Mouse (Mus musculus): ENCODE measurements around the gene Cldn5. TPM values are rescaled to one million over a fixed set of nuclear protein-coding genes. Genes with fewer than 3 reads are reported as not detected.

The Cldn5 gene
- 10 to 100 TPM; 31.4 to 38.9 TPM for total RNA-seq (2021)
- long read RNA-seq, experiment 1, transcript Cldn5-201 (1 exons, 1,416 nt): major isoform, 206 of 207 reads
- long read RNA-seq, experiment 1, partial matches to known transcripts: 0 of 207 reads
- long read RNA-seq, experiment 1, other reads (novel, unspliced or antisense): 1 of 207 reads
- long read RNA-seq, experiment 2, transcript Cldn5-201 (1 exons, 1,416 nt): major isoform, 189 of 189 reads
- long read RNA-seq, experiment 2, partial matches to known transcripts: 0 of 189 reads
- long read RNA-seq, experiment 2, other reads (novel, unspliced or antisense): 0 of 189 reads

- peak; percentile 58 for DNase-seq
- intact Hi-C loops (cut with DNase I; ENCODE audit: low total_unique reads): no loop called here
Observed at GRCm38 (mm10) chr16:18776556-18777100, at the start of gene Cldn5. Cldn5 (plus strand) TSS chr16:18776847.

- DNase-seq: no peak
- intact Hi-C loops (cut with DNase I; ENCODE audit: low total_unique reads): no loop called here
Observed at GRCm38 (mm10) chr16:18727536-18728499, 48.8 kb upstream of the Cldn5 start.

- intact Hi-C loops (cut with DNase I; ENCODE audit: low total_unique reads): no loop called here
- DNase-seq: no peak
Observed at GRCm38 (mm10) chr16:18729185-18729584, 47.5 kb upstream of the Cldn5 start.

DNA sequence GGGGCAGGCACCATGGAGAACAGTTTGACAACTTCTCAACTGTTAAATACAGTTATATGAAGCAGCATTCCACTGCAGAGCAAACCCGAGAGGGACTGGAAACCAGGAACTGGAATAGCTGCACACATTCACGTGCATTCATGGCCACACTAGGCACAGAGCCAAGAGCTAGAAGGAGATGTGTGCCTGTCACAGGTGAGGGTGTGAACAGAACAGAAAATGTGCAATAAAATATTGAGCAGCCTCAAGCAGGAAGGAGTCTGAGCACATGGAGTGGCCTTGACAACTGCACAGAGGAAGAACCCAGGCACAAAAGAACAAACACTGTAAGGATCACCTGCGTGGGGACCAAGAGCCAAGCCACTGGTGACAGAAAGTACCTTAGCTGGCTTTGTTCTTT is 46.0 kb upstream of the Cldn5 start:
- intact Hi-C loops (cut with DNase I; ENCODE audit: low total_unique reads): no loop called here

DNA sequence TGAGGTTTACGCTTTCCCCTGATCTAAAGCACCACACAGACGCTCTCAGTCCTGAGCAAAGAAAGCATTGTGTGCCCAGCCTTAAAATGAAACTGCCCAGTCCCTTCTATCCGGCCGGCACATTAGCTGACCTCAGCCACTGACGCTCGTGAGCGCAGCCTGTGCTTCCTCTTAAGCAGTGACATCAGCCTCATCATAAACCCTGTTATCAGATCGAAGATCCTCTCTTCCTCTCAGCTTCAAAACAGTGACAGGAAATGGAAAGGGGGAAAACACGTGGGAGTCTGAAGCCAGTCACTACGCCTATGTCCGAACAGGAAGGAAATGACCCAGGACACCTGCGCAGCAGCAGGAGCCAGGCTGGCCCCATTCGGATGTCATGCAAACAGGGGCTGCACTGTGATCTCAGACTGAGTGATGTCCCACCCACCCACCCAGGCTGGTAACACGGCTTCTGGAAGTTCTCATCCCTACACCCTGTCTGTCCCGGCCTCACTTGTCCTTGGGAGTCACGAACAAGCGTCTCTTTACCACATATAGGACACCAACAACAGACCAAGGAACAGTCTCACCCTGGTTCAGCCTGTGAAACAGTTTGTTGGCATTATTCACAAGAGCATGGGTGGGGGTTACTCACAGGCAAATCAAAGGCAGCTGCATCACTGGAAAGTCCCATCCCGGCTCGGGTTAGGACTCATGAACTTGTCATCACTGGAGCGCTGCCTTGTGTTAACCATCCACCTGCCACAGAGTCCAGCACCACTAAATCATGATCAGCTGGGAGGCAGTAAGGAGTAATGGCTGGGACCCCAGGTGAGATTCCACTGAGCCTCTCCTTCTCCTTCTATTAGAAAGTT is 43.3 kb upstream of the Cldn5 start:
- intact Hi-C loops (cut with DNase I; ENCODE audit: low total_unique reads): no loop called here
- DNase-seq: peak; percentile 17

More for the DNA sequence above, 46.0 kb upstream of the Cldn5 start:
- DNase-seq: no peak

GRCm38 (mm10) chr16:18738303-18738702 is 38.3 kb upstream of the Cldn5 start:
- intact Hi-C loops (cut with DNase I; ENCODE audit: low total_unique reads): no loop called here
- DNase-seq: no peak

DNA sequence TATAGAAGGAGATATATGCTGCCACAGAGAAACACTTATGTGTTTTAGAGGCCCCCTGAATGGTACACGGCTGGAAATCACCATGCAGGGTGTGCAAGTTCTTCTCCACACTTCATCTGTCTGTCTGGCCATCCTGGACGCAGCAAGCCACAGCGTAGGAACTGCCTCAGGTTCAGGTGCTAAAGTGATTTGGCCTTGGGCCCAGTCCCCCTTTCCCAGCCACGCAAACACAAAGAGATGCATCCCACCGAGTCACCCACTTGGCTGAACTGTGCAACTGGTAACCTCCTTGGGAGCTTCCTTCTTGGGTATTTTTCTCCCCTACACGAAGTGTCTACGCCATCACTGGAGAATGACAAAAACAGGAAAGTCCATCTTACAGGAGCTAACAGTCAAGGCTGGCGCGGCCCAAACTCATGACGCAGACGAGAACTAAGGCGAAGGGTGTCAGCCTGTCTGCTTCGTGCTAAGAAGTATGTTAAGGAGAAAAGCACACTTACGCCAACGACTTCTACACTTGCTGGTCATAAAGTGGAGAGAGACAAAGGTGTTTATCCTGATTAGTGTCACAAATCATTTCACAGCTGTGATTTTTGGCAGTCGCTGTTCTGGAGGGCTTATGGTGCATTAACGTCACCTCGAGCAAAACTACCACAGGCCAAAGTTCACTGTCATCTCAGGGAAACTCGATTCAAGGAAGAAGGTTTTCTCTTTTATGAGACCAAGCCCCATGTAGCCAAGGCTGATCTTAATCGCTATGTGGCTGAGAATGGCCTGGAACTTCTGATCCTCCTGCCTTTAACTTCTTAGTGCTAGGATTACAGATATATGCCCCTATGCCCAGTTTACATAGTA is 30.2 kb upstream of the Cldn5 start:
- DNase-seq: peak; percentile 17
- intact Hi-C loops (cut with DNase I; ENCODE audit: low total_unique reads): no loop called here

DNA sequence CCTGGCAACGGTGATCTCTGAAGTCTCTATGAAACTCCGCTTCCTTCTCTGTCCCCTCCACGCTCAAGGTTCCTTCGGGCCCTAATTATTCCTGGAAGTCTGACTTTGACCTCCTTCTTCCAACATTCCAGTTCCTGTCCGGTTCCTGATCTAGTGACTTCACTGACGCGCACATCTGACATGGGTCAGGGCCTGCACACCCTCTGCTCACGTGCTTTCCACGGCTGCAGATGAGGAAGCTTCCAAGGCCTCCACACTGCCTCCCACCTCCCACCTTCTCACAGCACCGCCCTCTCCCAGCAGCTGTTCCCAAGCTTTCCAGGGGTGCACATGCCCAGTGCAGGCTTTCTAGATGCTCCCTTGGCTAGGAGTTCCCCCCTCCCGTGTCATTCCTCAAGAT is 25.5 kb upstream of the Cldn5 start:
- intact Hi-C loops (cut with DNase I; ENCODE audit: low total_unique reads): no loop called here
- no peak for DNase-seq

DNA sequence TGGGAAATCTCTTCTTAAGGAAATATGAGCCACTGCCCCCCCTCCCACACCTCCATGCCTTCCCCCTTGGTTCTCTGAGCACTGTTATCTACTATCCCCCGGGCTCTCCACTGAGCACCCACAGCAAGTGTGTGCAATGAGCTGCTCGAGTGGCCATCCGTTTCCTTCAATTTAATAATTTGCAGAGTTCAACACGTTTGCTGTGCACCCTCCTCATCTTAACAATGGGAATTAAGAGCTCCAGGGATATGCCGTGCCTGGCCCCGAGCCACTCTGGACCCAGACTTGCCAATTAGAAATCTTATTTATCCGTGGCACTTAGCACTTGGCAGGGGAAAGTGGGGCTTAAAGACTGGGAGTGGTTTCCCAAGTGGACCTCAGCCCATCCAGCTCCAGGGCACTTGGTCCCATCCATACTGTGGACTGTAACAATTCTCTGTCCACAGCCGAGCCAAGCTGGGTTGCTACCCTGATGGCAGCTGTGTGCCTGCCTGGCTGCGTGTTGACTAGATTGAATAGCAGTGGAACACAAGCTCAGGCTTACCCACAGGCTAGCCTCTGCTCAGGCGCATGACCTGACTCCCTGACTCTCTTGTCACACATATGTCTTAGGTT is 24.7 kb upstream of the Cldn5 start:
- no peak for DNase-seq
- intact Hi-C loops (cut with DNase I; ENCODE audit: low total_unique reads): no loop called here

DNA sequence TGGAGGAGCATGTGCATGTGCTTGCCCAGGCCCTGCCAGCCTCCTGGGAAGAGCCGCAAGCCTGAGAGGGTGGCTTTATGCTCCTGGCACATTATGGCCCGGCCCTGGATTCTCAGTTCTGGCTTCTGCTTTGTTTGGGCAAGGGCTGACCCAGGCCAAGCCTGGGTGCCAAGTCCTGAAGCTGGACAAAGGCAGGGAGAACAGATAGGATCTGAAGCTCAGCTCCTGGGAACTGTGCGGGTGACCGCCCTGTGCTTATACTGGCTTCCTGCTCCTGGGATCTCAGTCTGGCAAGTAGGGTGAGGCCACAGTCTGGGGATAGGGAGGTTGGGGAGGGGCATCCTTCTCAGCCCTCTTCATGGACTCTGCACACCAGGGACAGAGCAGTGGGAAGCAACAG is 14.9 kb upstream of the Cldn5 start:
- intact Hi-C loops (cut with DNase I; ENCODE audit: low total_unique reads): no loop called here

DNA sequence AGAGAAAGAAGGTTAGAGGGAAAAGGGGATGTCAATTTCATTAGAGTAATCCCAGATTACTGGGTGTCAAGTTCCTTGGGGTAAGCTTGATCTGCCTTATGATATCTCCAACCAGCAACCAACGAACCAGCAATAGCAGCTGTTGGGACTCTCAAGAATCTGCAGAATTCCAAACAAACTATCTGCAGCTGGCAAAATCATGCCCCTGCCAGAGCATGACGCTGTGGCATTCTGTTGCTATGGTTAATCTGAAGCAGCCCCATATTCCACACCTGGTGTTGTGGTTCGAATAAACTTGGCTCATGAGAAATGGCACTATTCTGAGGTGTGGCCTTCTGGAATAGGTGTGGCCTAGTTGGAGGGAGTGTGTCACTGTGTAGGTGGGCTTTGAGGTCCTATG is 13.7 kb upstream of the Cldn5 start:
- intact Hi-C loops (cut with DNase I; ENCODE audit: low total_unique reads): no loop called here
- DNase-seq: no peak

More for the DNA sequence above, 14.9 kb upstream of the Cldn5 start:
- DNase-seq: no peak

DNA sequence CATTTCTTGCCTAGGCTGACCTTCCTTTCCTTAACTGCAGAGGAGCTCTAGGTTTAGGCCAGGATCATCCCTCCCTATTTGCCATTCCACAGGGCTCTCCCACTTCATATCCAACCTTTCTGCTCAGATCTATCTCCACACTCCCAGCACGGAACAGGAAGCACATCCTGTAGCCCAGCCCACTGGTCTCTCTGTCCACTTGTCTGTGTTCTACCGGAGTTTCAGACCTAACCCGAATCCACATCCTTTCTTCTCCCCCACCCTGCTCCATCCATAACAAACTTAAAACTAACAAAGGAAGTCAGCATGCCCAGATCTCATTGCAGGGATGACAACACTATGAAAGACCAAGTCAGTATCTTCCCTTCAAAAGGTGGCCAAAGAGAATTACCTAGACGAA is 10.3 kb upstream of the Cldn5 start:
- intact Hi-C loops (cut with DNase I; ENCODE audit: low total_unique reads): no loop called here
- DNase-seq: no peak

DNA sequence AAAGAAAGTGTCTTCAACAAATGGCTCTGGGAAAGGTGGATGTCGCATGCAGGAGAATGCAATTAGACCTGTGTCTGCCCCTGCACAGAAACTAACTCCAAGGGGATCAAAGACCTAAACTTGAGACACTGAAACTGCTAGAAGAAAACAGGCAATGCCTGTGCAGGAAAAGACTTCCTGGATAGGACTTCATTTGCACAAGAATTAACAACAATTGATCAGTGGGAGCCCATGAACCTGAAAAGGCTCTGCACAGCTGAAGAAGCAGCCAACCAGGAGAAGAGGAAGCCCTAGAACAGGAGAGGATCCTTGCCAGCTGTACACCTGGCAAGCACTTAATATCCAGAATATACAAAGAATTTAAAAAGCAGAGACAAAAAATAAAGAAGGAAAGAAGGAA is 7.1 kb upstream of the Cldn5 start:
- DNase-seq: no peak
- intact Hi-C loops (cut with DNase I; ENCODE audit: low total_unique reads): no loop called here

GRCm38 (mm10) chr16:18773936-18774335 is 2.7 kb upstream of the Cldn5 start:
- intact Hi-C loops (cut with DNase I; ENCODE audit: low total_unique reads): no loop called here
- no peak for DNase-seq

DNA sequence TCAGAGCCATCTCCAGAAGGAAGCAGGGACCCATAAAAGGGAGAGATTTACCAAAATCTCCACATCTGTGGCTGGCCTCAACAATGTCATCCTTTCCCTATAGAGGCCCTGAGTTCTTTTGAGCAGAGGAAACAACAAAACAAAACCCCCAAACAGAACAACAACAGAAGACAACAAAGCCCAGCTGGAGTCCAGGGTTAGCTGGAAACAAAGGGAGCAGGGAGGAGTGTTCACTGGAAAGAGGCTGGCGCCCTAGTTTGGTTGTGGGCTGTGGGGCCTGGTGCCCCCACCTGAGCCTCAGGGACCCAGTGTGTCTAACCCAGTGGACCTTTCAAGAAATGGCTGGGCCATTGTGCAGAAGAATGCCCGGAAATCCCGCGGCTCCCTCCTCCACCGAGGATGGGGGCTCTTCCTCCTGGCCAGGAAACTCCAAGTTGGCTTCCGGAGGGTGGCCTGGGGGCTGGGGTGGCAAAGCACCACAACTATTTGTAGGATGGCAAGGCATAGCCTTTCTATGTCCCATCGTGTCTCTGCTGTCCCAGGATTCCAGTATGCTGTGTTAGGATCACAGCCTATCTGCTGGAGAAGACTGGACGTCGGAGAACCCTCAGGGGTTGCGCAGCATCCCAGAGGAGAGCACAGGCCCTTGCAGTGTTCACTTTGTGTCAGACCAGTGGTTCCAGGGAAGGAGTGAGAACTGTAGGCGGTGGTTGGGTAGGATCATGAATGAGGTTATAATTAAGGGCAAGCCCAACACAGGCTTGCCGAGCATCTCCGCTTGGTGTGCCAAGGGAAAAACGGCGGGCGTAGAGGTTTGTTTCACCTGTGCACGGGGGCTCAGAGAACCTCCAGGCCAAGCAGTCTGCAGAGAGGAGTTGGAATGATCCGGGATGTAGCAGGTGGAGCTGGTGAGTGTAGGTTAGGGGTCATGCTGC is 759 bp upstream of the Cldn5 start:
- DNase-seq: peak; percentile 36
- intact Hi-C loops (cut with DNase I; ENCODE audit: low total_unique reads): no loop called here

- DNase-seq: peak; percentile 28
- intact Hi-C loops (cut with DNase I; ENCODE audit: low total_unique reads): no loop called here
Observed at GRCm38 (mm10) chr16:18777101-18778080, 744 bp downstream of the Cldn5 start.

Data from gastrocnemius, postnatal 14 days (tissue).